Mouse (Mus musculus) embryonic fibroblast, embryonic 13.5 days (primary cell): Measurements from ENCODE around the gene B230217C12Rik. TPM values are rescaled to one million over a fixed set of nuclear protein-coding genes. Genes with fewer than 3 reads are reported as not detected.
A peak's percentile ranks its signal among the peaks of the same experiment; 100 is the strongest.

Experiments
- H3K27ac ChIP-seq: 2 replicates; pipeline ENCODE4 v1.5.1; 2012; ENCODE audit warnings: low read length, control low read depth, inconsistent platforms; ENCODE audit not compliant: insufficient read depth
- H3K4me1 ChIP-seq: 2 replicates; pipeline ENCODE4 v1.6.1; 2011; ENCODE audit warnings: low read length; ENCODE audit not compliant: control insufficient read depth, insufficient read depth
- H3K4me3 ChIP-seq: 2 replicates; pipeline ENCODE4 v1.5.1; 2011; ENCODE audit warnings: mild to moderate bottlenecking, control low read depth, low read length; ENCODE audit not compliant: insufficient read depth
- CTCF ChIP-seq: IDR thresholded peaks from 2 replicates; pipeline ENCODE4 v1.5.1; 2011; ENCODE audit warnings: mild to moderate bottlenecking, control low read depth, low read length, moderate library complexity, borderline replicate concordance; ENCODE audit not compliant: insufficient read depth
- POLR2A ChIP-seq: IDR thresholded peaks from 2 replicates; pipeline ENCODE4 v1.6.1; 2011; ENCODE audit warnings: low read depth, mild to moderate bottlenecking, control low read depth, low read length, moderate library complexity
- polyA plus RNA-seq: library from polyadenylated mRNA; stranded (reverse); fragments of >200 nt; gene quantifications from 2 replicates; pipeline ENCODE4 v1.2.4, GENCODE M21; 2011; ENCODE audit warnings: low read depth; ENCODE audit not compliant: missing spikeins, insufficient read length

Gene B230217C12Rik
- polyA plus RNA-seq, 1 experiment, result 7.2 TPM

- H3K4me1 ChIP-seq, result no peaks in the 10 kb centered on the region
- peak; percentile 83 for TF ChIP-seq POLR2A
- no peak for TF ChIP-seq CTCF
- H3K4me3 ChIP-seq, result peak within 1 kb of the TSS; percentile 74
- peak within 1 kb of the TSS; percentile 83 for H3K27ac ChIP-seq
These were observed 43.5 kb downstream of the B230217C12Rik start, which contains the start of gene Fbxo47 for GRCm38 (mm10) chr11:97883918-97884600. TSS of gene Fbxo47 (minus strand) at chr11:97884154.

GRCm38 (mm10) chr11:97884601-97885185, 44.1 kb downstream of the B230217C12Rik start:
- Histone ChIP-seq H3K4me3 (peak overlapping the region; percentile 53), H3K4me1 (no peaks in the 10 kb centered on the region), H3K27ac (peak overlapping the region; percentile 83)
- TF ChIP-seq POLR2A (no peak), CTCF (no peak)

DNA sequence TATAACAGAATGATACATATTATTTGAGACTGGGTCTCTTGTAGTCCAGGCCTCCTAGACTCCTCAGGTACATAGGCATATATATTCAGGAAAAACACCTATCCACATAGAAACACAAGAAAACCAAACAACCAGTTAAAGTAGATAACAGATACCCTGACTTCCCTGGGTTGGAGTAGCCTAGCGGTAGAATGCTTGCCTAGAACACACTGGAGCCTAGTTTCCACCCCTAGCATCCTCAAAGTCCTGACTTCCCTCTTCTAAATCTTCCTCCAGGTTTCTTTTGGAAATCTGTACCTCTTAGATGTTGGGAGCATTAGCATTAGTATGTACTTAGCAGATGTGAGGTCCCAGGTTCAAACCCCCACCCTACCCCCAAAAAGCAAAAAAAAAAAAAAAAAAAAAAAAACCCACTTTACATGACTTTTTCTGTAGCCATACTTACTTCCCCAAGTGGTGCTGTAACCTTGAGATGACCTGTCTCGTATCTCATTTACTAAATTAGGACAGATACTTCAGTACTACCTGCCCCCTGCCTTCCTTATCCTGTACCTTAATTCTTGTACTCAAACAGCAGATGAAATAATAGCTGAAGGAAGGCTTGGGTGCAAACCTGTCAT, 44.8 kb downstream of the B230217C12Rik start:
- TF ChIP-seq CTCF, result no peak
- TF ChIP-seq POLR2A, result no peak
- Histone ChIP-seq H3K4me1 (no peaks in the 10 kb centered on the region), H3K27ac (no peak overlapping the region), H3K4me3 (no peak overlapping the region)

DNA sequence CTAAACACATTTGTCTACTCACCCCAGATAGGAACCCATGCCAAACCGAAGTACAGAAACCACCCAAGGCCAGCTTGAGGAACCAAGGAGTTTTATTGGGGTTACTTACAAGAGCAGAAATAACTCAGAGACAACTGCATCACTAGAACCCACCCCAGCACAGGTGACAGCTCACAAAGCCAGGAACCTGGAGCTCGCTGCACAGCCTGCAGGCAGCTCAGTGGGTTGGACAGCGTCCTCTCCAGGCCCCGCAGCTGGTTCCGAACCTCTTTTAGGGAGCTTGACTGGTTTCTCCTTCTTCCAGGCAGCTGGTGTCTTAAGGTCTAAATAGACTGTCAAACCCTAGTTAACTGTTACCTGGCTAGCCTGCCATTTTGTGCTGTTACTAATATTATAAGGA, 51.2 kb downstream of the B230217C12Rik start:
- Histone ChIP-seq H3K4me3 (no peak overlapping the region), H3K4me1 (no peaks in the 10 kb centered on the region)
- TF ChIP-seq CTCF (no peak), POLR2A (no peak)

More for the DNA sequence above, 51.2 kb downstream of the B230217C12Rik start:
- H3K27ac ChIP-seq, result no peak overlapping the region

Other genes starting within 250 kb of the B230217C12Rik start
- gene Epop, start 211.1 kb upstream of the B230217C12Rik start, polyA plus RNA-seq, result 1.4 and 2.1 TPM in 2 replicates
- 16.2 and 18.0 TPM in 2 replicates for gene Mllt6, start 177.4 kb upstream of the B230217C12Rik start, polyA plus RNA-seq
- 39.9 and 42.5 TPM in 2 replicates for gene Cisd3, start 155.0 kb upstream of the B230217C12Rik start, polyA plus RNA-seq
- 42.3 and 54.0 TPM in 2 replicates for gene Pcgf2, start 140.3 kb upstream of the B230217C12Rik start, polyA plus RNA-seq
- 229 and 259 TPM in 2 replicates for gene Psmb3, start 137.4 kb upstream of the B230217C12Rik start, polyA plus RNA-seq
- gene Pip4k2b, start 96.1 kb upstream of the B230217C12Rik start, polyA plus RNA-seq, result 40.7 and 42.6 TPM in 2 replicates
- gene Cwc25, start 74.2 kb upstream of the B230217C12Rik start, polyA plus RNA-seq, result 14.0 and 16.4 TPM in 2 replicates
- gene 1700001P01Rik, start 64.9 kb upstream of the B230217C12Rik start, polyA plus RNA-seq, result not detected in 2 replicates
- gene Rpl23, start 58.3 kb upstream of the B230217C12Rik start, polyA plus RNA-seq, result 548 and 603 TPM in 2 replicates
- gene Lasp1, start 41.8 kb upstream of the B230217C12Rik start, polyA plus RNA-seq, result 243 and 284 TPM in 2 replicates
- 0.53 and 1.4 TPM in 2 replicates for gene Fbxo47, start 43.4 kb downstream of the B230217C12Rik start, polyA plus RNA-seq
- 0.68 and 0.86 TPM in 2 replicates for gene Plxdc1, start 145.7 kb downstream of the B230217C12Rik start, polyA plus RNA-seq
- gene Arl5c, start 155.4 kb downstream of the B230217C12Rik start, polyA plus RNA-seq, result 2.2 and 3.8 TPM in 2 replicates
- 4.9 and 7.1 TPM in 2 replicates for gene Cacnb1, start 182.3 kb downstream of the B230217C12Rik start, polyA plus RNA-seq
- 1,914 and 2,034 TPM in 2 replicates for gene Rpl19, start 185.9 kb downstream of the B230217C12Rik start, polyA plus RNA-seq
- gene Stac2, start 212.7 kb downstream of the B230217C12Rik start, polyA plus RNA-seq, result 1.7 and 1.9 TPM in 2 replicates